Mouse (Mus musculus): ENCODE data around the gene Slc9a5. TPM values are rescaled to one million over a fixed set of nuclear protein-coding genes. Genes with fewer than 3 reads are reported as not detected.

Gene Slc9a5
- total RNA-seq, 4 experiments from 2014 or later: 0.73 to 1.9 (median 1.4) TPM

- peak; percentile 96 for DNase-seq
Measured at GRCm38 (mm10) chr8:105326141-105326672, 22.4 kb upstream of the Slc9a5 start, which contains the start of the genes Lrrc29 and Tmem208. TSS of gene Lrrc29 (minus strand) at chr8:105326278. TSS of gene Tmem208 (plus strand) at chr8:105326354.

GRCm38 (mm10) chr8:105326968-105327367 is 21.7 kb upstream of the Slc9a5 start:
- DNase-seq: no peak

- no peak for DNase-seq
Measured at GRCm38 (mm10) chr8:105330325-105330724, 18.3 kb upstream of the Slc9a5 start.

DNA sequence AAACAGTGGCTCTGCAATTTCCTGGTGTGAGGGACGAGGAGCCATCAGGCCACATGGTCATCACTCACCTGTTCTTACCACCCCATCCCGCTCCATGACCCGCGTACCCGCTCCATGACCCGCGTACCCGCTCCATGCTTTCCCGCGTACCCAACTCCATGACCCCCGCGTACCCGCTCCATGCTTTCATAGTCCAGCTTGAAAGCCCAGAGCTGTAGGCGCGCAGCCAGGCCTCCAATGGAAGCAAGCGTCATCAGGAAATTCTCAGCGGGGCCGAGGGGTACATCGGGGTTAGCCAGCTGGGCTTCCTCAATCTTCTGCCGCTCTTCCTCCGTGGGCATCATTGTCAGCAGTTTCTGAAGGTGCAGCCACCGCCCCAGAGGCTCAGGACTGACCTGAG is 17.2 kb upstream of the Slc9a5 start:
- no peak for DNase-seq

- DNase-seq: no peak
Measured at GRCm38 (mm10) chr8:105331931-105332330, 16.7 kb upstream of the Slc9a5 start.

GRCm38 (mm10) chr8:105332523-105332922 is 16.1 kb upstream of the Slc9a5 start:
- no peak for DNase-seq

- DNase-seq: no peak
Measured at GRCm38 (mm10) chr8:105336373-105337130, 12.1 kb upstream of the Slc9a5 start.

GRCm38 (mm10) chr8:105338992-105339391 is 9.7 kb upstream of the Slc9a5 start:
- DNase-seq: no peak

GRCm38 (mm10) chr8:105339886-105340635 is 8.6 kb upstream of the Slc9a5 start:
- DNase-seq: no peak

DNA sequence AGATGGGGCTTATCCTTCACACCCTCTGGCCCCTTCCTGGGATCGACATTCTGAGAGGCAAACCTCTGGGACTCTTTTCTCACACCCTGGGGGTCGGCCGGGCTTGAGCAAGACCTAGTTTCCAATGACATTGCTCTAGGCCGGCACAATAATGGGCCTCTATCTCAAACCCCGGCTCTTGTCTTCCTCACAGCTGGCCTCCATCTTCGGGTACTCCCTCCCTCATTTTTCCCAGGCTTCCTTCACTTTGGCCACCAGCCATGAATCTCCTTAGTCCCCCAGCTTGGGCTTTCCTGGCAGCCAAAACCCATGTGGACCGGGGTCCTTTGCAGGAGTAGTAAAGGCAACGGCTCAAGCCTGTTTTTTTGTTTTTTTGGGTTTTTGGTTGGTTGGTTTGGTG is 7.2 kb upstream of the Slc9a5 start:
- DNase-seq: no peak

DNA sequence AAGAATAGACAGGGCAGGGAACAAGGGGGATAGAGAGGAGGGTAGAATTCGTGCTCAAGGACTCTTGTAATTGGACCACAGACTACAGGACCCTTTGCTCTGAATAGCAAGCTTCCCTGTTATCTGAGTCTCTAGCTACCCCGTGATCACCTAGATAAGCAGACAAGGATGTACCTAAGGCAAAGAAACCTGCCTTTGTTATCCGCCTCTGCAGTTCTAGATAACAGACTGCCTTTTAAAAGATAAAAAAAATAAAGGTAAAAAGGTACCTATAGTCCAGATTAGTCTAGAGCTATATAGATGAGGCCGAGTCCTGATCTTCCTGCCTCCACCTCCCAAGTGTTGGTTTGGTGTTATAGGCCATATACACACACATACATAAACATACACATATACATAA is 5.9 kb upstream of the Slc9a5 start:
- no peak for DNase-seq

- no peak for DNase-seq
Measured at GRCm38 (mm10) chr8:105343791-105344574, 4.7 kb upstream of the Slc9a5 start.

GRCm38 (mm10) chr8:105345061-105345975 is 3.3 kb upstream of the Slc9a5 start:
- DNase-seq: peak; percentile 46

- DNase-seq: peak; percentile 48
Measured at GRCm38 (mm10) chr8:105346611-105347427, 1.8 kb upstream of the Slc9a5 start.

- DNase-seq: peak; percentile 94
Measured at GRCm38 (mm10) chr8:105347428-105348221, 1.0 kb upstream of the Slc9a5 start, which contains the start of gene Fhod1. TSS of gene Fhod1 (minus strand) at chr8:105347953.

DNA sequence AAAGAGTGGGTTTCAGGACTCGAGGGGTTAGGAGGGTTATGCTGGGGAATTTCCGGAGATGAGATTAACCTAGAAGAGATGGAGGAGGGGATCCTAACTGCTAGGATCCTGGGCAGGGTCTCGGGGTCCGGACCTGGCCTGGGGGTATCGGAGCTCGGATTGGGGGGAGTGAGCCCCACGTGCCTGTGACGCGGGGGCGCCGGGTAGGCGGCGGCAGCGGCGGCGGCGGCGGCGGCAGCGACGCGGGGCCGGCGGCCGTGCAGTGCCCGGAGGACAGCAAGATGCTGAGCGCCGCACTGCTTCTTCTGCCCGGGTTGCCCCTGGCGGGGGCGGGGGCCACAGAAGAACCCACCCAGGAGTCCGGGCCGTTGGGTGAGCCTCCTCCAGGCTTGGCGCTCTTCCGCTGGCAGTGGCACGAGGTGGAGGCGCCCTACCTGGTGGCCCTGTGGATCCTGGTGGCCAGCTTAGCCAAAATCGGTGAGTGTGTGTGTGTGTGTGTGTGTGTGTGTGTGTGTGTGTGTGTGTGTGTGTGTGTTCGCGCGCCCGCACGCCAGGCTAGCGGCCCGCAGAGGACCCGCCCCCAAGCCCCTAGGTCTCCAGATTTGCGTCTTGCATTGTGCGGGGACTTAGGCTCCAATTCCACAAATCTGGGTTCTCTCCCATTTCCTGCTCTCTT is 591 bp downstream of the Slc9a5 start:
- DNase-seq: no peak

DNA sequence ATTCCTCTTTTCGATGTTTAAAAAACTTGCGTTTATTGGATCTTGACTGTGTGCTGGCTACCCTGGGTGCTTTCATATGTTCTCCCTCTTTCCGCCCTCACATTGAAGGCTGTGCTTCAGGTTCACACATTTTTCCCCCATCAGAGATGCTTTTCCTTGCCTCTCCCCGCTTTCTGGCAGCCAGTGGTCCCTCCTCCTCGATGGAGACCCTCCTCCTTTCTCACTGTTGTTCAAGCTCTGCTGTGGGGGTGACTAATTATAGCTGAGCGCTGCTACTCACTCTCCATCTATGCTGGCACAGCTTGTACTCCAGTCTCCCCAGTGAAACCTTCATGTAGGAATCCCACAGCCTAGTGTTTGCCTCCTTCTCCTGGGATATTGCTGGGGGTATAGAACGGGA is 1.5 kb downstream of the Slc9a5 start:
- DNase-seq: no peak

GRCm38 (mm10) chr8:105353583-105354135 is 5.0 kb downstream of the Slc9a5 start:
- no peak for DNase-seq

GRCm38 (mm10) chr8:105354549-105354948 is 5.9 kb downstream of the Slc9a5 start:
- no peak for DNase-seq

Data from adrenal gland, adult 8-10 months (tissue).